Mouse (Mus musculus): ENCODE data around the gene Cacng8.

- TF ChIP-seq CTCF (IDR thresholded peaks at IDR 0.05; ENCODE audit: low read depth, low read length) (no peak), POLR2A (IDR thresholded peaks at IDR 0.05; ENCODE audit: extremely low read depth, insufficient read depth, low read length) (no peak)
Observed at GRCm38 (mm10) chr7:3409729-3410520, 19.4 kb downstream of the Cacng8 start.

All from liver, adult 2 months (tissue).